Mouse (Mus musculus) heart, embryonic 16.5 days (tissue): ENCODE results near the gene Dynlt1b. TPM values are rescaled to one million over a fixed set of nuclear protein-coding genes. Genes with fewer than 3 reads are reported as not detected.
"Not testable (repeated sequence)": the region's sequence is repeated elsewhere in the genome, so short reads cannot be mapped to it uniquely, and the experiment has no call there.

Experiments
- ATAC-seq: fragments of 200-750 bp; cut with Nextera tagmentation; replicated peaks from 2 replicates; pipeline ENCODE4 v1.8.0; 2017; ENCODE audit warnings: moderate number of reproducible peaks; ENCODE audit not compliant: insufficient read depth, low FRiP score; ENCODE audit errors: extremely low read depth
- H3K27ac ChIP-seq: fragments of 300-500 bp; sonication (generic); 2 replicates; pipeline ENCODE4 v1.5.1; 2014; ENCODE audit warnings: mild to moderate bottlenecking, low read length, control low read depth, moderate library complexity
- H3K27me3 ChIP-seq: fragments of 300-500 bp; sonication (generic); 2 replicates; pipeline ENCODE4 v1.6.1; 2014; ENCODE audit warnings: low read length, mixed read lengths; ENCODE audit not compliant: control insufficient read depth, insufficient read depth
- H3K36me3 ChIP-seq: fragments of 300-500 bp; sonication (generic); 2 replicates; pipeline ENCODE4 v1.6.1; 2014; ENCODE audit not compliant: control insufficient read depth, insufficient read depth
- H3K4me1 ChIP-seq: fragments of 300-500 bp; sonication (generic); 2 replicates; pipeline ENCODE4 v1.6.1; 2014; ENCODE audit warnings: low read length, mixed read lengths; ENCODE audit not compliant: control insufficient read depth, insufficient read depth
- H3K4me2 ChIP-seq: fragments of 300-500 bp; sonication (generic); 2 replicates; pipeline ENCODE4 v1.6.1; 2014; ENCODE audit warnings: low read depth, mild to moderate bottlenecking, control low read depth, low read length
- H3K4me3 ChIP-seq: fragments of 300-500 bp; sonication (generic); 2 replicates; pipeline ENCODE4 v1.5.1; 2014; ENCODE audit warnings: mild to moderate bottlenecking, control low read depth, low read length
- H3K9ac ChIP-seq: fragments of 300-500 bp; sonication (generic); 2 replicates; pipeline ENCODE4 v1.6.1; 2014; ENCODE audit warnings: low read length, control low read depth
- H3K9me3 ChIP-seq: fragments of 300-500 bp; sonication (generic); replicated peaks from 2 replicates; pipeline ENCODE4 v1.6.1; 2016; ENCODE audit warnings: low read length; ENCODE audit not compliant: control insufficient read depth
- WGBS: fragments of 180-500 bp; shearing (Covaris S2); extraction: QIAGEN DNeasy Blood & Tissue Kit; methylation state at CpG from one replicate; pipeline ENCODE4 v1.1.7; 2014; 5-methylcytosine and 5-hydroxymethylcytosine counted together
- polyA plus RNA-seq: library from polyadenylated mRNA; unstranded; fragments of >200 nt; fragmentation: Nextera tagmentation; extraction: Ambion mirVana; gene quantifications from 2 replicates; pipeline ENCODE4 v1.2.1, GENCODE M21; 2015

Gene Dynlt1b
- polyA plus RNA-seq: 391 and 399 TPM in 2 replicates

DNA sequence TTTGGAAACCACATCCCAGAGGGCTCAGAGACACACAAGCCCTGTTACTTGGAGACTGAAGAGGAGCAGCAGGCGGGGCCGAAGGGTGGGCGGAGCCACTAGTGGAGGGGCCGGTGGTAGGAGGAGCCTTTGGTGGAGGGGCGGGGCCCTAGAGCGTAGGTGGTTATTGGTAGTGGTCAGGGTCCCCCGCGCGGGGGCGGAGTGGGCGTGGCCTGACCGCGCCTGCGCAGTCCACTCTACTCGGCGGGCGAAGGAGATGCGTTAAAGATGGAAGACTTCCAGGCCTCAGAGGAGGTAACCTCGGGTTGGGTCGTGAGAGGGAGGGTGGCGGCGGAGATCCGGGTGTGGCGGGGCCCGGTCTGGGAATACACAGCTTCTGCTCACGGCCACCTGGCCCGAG lies at the start of gene Dynlt1b:
TSS of gene Dynlt1b (plus strand) at position 168 of the 400 bp plus-strand sequence.
- not testable (repeated sequence) for H3K36me3 ChIP-seq, H3K27me3 ChIP-seq, H3K9me3 ChIP-seq, H3K4me1 ChIP-seq
- Histone ChIP-seq H3K9ac (peak within 1 kb of the TSS; percentile 72), H3K4me3 (peak within 1 kb of the TSS; percentile 60), H3K4me2 (peak within 1 kb of the TSS; percentile 63), H3K27ac (peak within 1 kb of the TSS; percentile 65)
- WGBS: under 1% methylated on average over 27 of the region's 27 CpGs
- peak; percentile 98 for ATAC-seq

DNA sequence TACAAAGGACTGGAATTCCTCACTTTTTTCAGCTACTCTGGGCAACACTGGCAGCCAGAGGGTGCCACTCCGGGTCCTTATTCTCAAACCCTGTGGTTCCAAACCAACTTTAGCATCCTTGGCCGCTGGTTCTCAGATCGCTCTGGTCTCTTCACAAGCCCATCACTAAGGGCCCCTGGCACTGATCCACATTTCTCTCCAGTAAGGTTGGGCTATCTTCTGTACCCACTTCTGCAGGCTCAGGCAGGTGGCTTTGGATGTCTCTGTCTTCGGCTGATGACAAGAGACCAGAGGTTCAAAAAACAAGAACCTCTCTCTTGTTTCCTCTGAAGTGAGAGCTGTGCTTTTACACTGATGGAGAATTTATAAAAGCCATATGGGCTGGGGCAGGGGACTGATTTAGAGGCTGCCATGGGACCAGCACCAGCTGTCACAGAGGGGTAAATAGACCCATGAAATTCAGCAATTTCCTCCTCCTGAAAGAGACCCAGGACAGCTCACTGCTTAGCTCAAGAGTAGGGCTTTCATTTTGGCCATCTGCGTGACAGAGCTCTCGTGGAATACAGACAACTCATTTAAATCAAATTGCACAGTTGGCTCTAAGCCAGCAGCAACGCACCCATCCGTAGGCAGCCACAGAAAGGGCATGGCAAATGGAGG lies 49.6 kb upstream of the Dynlt1b start:
- not testable (repeated sequence) for H3K4me1 ChIP-seq, H3K9me3 ChIP-seq, H3K27me3 ChIP-seq, H3K36me3 ChIP-seq, H3K9ac ChIP-seq, H3K4me3 ChIP-seq, H3K4me2 ChIP-seq, ATAC-seq, H3K27ac ChIP-seq
- WGBS: 60% methylated on average over 1 of the region's 8 CpGs

DNA sequence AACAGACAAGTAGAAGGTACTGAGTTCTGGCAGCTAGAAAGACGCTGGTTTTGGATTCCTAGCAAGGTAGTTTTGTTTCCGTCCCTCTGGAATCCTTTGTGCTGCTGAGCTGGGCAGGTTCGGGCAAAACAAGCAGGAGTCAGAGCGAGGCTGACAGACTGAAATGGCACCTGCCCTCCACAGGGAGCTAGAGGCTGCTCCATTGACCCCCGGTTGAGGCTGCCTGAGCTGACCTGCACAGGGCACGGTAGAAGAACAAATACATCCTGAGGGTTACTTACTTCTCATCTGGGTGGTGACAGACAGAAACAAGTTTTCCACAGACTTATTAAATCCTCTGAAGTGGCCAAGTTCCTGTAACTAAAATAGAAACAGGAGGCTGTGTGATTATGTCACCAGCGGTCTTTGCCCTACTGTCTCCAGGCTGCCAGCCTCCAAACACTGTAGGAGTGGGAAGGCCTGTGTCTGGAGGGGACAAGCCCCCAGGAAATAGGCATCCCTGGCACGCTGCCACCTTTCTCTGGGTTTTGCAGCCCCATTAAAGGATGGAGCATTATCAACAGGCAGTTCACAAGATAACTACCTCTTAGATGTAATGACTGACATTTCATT lies 48.7 kb upstream of the Dynlt1b start:
- not testable (repeated sequence) for H3K9me3 ChIP-seq, H3K9ac ChIP-seq, H3K4me3 ChIP-seq, H3K4me1 ChIP-seq, H3K36me3 ChIP-seq, H3K27me3 ChIP-seq, H3K4me2 ChIP-seq, H3K27ac ChIP-seq
- ATAC-seq: peak; percentile 59
- no CpG with 5 or more reads among the region's 8 CpGs for WGBS

DNA sequence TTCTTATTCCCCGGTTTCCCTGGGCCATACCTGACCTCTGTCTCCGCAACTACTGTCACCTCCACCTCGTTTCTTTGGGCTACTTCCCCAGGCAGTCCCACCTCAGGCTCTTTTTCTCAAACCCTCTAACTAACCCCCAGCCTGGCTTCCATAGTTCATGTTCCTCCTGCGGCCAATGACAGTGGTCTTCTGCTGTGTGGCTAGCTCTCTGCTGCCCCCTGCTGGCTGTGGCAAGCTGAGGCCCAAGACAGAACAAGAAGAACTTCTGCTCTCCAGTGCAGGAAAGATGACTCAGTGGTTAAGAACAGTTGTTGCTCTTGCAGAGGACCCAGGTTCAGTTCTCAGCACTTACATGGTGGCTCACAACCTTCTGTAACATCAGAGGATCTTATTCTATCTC lies 43.0 kb upstream of the Dynlt1b start:
- not testable (repeated sequence) for H3K36me3 ChIP-seq, H3K27ac ChIP-seq, H3K9ac ChIP-seq, H3K9me3 ChIP-seq, H3K27me3 ChIP-seq, H3K4me2 ChIP-seq, H3K4me1 ChIP-seq, H3K4me3 ChIP-seq
- WGBS: no CpG with 5 or more reads among the region's 4 CpGs
- 0 out of 2 replicates have a peak, but pooled peaks have one; percentile 58 for ATAC-seq

DNA sequence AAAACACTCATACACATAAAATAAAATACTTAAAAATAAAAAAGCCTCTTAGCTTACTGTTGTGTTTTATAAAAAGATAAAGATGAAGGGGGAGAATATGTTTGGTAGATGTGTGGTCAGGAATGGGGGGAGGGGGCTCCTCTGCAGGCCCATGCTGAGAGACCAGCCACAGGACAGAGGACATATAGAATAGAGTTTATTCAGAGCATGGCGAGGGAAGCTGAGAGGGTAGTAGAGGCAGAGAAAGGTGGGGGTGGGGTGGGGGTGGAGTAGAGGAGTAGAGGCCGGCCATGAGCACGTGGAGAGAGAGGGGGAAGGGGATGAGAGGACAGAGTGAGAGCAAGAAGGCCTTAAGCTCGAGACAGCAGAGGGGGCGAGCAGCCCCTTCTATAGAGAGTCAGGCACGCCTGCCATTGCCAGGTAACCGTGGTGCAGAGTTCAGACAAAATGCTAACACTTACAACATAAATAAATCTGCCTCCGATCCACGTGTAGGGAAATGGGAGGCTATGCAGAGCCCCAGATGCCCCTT lies 42.5 kb upstream of the Dynlt1b start:
- not testable (repeated sequence) for H3K4me3 ChIP-seq, ATAC-seq, H3K27me3 ChIP-seq, H3K4me2 ChIP-seq, H3K36me3 ChIP-seq, H3K27ac ChIP-seq, H3K4me1 ChIP-seq, H3K9ac ChIP-seq, H3K9me3 ChIP-seq
- WGBS: no CpG with 5 or more reads among the region's 9 CpGs

DNA sequence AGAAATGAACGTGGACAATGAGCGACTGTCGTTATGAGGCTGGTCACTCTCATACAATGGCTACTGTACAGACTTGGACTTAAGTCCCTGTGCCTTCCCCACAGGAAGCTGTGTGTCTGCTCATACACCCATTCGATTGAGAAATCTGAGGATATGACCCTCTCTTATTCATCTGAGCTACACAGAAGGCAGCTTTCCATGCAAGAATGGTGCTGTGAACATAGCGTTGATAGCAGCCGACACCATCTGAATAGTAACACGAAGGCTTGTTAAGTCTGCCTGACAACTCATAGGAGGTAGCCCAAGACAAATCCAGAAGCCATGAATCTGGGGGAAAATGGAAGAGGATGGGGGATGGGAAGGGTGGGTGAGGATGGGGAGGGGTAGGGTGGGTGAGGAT lies 40.4 kb upstream of the Dynlt1b start:
- H3K9me3 ChIP-seq, H3K4me2 ChIP-seq, H3K4me3 ChIP-seq, H3K27ac ChIP-seq, H3K36me3 ChIP-seq, H3K9ac ChIP-seq, H3K4me1 ChIP-seq, H3K27me3 ChIP-seq, ATAC-seq: not testable (repeated sequence)
- 64% methylated on average over 2 of the region's 7 CpGs for WGBS

DNA sequence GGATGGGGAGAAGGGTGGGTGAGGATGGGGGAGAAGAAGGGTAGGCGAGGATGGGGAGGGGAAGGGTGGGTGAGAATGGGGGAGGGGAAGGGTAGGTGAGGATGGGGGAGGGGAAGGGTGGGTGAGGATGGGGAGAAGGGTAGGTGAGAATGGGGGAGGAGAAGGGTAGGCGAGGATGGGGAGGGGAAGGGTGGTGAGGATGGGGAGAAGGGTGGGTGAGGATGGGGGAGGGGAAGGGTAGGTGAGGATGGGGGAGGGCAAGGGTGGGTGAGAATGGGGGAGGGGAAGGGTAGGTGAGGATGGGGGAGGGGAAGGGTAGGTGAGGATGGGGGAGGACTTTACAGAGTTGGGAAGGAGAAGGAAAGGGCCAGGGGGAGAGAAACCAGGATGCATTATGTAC lies 39.2 kb upstream of the Dynlt1b start:
- not testable (repeated sequence) for H3K27me3 ChIP-seq, H3K4me1 ChIP-seq, H3K4me3 ChIP-seq, H3K27ac ChIP-seq, H3K9ac ChIP-seq, H3K4me2 ChIP-seq, H3K9me3 ChIP-seq, H3K36me3 ChIP-seq, ATAC-seq
- 93% methylated on average over 1 of the region's 2 CpGs for WGBS

DNA sequence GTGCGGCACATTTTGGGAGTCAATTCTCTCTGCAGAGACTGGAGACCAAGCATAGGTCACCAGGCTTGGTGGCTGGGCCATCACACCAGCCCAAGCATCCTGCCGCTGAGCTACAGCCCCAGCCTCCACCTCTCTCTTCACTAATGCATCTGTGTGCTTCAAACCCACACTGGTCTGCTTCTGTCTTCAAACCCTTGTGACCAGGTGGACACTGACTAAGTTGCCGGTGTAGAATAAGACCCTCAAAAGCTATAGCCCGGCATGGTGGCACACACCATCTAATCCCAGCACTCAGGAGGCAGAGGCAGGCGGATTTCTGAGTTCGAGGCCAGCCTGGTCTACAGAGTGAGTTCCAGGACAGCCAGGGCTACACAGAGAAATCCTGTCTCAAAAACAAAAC lies 38.2 kb upstream of the Dynlt1b start:
- H3K4me1 ChIP-seq, H3K4me3 ChIP-seq, H3K27me3 ChIP-seq, H3K9ac ChIP-seq, H3K9me3 ChIP-seq, H3K36me3 ChIP-seq, ATAC-seq, H3K27ac ChIP-seq, H3K4me2 ChIP-seq: not testable (repeated sequence)
- WGBS: 79% methylated on average over 5 of the region's 6 CpGs

DNA sequence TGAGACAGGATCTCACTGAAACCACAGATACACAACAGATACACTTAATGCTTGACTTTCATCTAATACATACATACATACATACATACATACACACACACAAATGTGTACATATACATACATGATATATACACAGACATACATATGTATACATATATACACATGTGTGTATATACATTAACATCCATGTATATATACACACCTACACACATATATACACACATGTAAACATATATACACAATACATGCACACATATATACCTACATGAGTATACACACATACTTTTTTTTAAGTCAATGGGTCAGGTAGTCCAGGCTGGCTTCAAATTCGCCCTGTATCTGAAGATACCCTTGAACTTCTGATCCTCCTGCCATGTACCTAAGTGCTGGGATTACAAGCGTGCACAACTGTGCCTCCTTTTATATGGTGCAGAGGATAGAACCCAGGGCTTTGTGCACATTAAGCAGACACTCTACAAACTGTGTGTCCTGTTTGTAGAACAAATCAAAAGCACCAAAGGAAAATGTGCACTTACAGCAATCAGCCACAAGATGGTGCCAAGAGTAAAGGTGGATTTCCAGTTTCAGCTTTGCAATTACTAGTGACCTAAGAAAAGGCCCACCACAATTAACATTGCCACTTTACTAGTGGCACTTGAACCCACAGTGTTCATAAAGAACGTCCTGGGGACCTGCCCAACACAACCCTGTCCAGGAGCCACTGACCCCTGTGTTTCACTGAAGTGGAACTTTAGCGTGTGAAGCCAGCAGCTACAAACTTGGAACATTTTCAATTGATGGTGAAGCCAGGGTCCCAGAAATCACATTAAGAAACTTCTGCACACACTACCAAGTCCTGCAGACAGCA lies 37.2 kb upstream of the Dynlt1b start:
- H3K4me3 ChIP-seq, H3K27me3 ChIP-seq, H3K4me1 ChIP-seq, H3K4me2 ChIP-seq, H3K9me3 ChIP-seq, H3K27ac ChIP-seq, H3K9ac ChIP-seq, H3K36me3 ChIP-seq: not testable (repeated sequence)
- no CpG with 5 or more reads among the region's 4 CpGs for WGBS
- 0 out of 2 replicates have a peak, but pooled peaks have one; percentile 23 for ATAC-seq
